Mouse (Mus musculus) liver, adult 2 months (tissue): ENCODE measurements at regions not wholly inside any gene's neighbourhood (a gene's known extent, or its start where the extent isn't known, plus 50 kb on each side); places are given as distances from the start of the nearest gene placed in this dataset.

Experiments
- CTCF ChIP-seq: fragments of 200-500 bp; IDR thresholded peaks from 2 replicates; pipeline ENCODE4 v1.5.1; 2011; ENCODE audit warnings: low read depth, low read length, control low read depth
- POLR2A ChIP-seq: fragments of 200-500 bp; IDR thresholded peaks from 2 replicates; pipeline ENCODE4 v1.6.1; 2011; ENCODE audit warnings: low read length, control low read depth; ENCODE audit not compliant: insufficient read depth; ENCODE audit errors: extremely low read depth

- TF ChIP-seq CTCF, result no peak
- TF ChIP-seq POLR2A, result no peak
Observed at GRCm38 (mm10) chr5:13066942-13067341, 58.3 kb upstream of the Sema3a start.
